Mouse (Mus musculus) small intestine, adult 2 months (tissue): ENCODE data around the gene Tpm3. TPM values are rescaled to one million over a fixed set of nuclear protein-coding genes. Genes with fewer than 3 reads are reported as not detected.

Source experiments
- H3K27ac ChIP-seq: fragments of 200-500 bp; 2 replicates; pipeline ENCODE4 v1.5.1; 2012; ENCODE audit warnings: low read depth, low read length, control low read depth, inconsistent platforms; ENCODE audit not compliant: insufficient read depth
- H3K27me3 ChIP-seq: fragments of 200-500 bp; 2 replicates; pipeline ENCODE4 v1.6.1; 2012; ENCODE audit warnings: mild to moderate bottlenecking, moderate library complexity, low read length, inconsistent platforms; ENCODE audit not compliant: control insufficient read depth, insufficient read depth
- H3K36me3 ChIP-seq: fragments of 200-500 bp; 2 replicates; pipeline ENCODE4 v1.6.1; 2012; ENCODE audit warnings: mild to moderate bottlenecking, low read length, control low read depth, inconsistent platforms; ENCODE audit not compliant: control insufficient read depth, insufficient read depth
- H3K4me1 ChIP-seq: fragments of 200-500 bp; 2 replicates; pipeline ENCODE4 v1.6.1; 2012; ENCODE audit warnings: low read length, inconsistent platforms, mixed read lengths; ENCODE audit not compliant: control insufficient read depth, insufficient read depth, insufficient read length
- H3K4me3 ChIP-seq: fragments of 200-500 bp; 2 replicates; pipeline ENCODE4 v1.5.1; 2012; ENCODE audit warnings: low read depth, mild to moderate bottlenecking, control low read depth, inconsistent platforms, low read length, moderate library complexity
- CTCF ChIP-seq: fragments of 200-500 bp; IDR thresholded peaks from 2 replicates; pipeline ENCODE4 v1.5.1; 2012; ENCODE audit warnings: low read depth, mild to moderate bottlenecking, control low read depth, inconsistent platforms, low read length, moderate library complexity, mixed read lengths; ENCODE audit not compliant: insufficient replicate concordance, insufficient read length; ENCODE audit errors: extremely low read depth
- POLR2A ChIP-seq: fragments of 200-500 bp; IDR thresholded peaks from 2 replicates; pipeline ENCODE4 v1.6.1; 2012; ENCODE audit warnings: low read depth, mild to moderate bottlenecking, control low read depth, inconsistent platforms, low read length, moderate library complexity
- WGBS: fragments of 180-500 bp; shearing (Covaris S2); methylation state at CpG from one replicate; pipeline ENCODE4 v1.1.7; 2018; 5-methylcytosine and 5-hydroxymethylcytosine counted together
- polyA plus RNA-seq: library from polyadenylated mRNA; depleted of rRNA; stranded (reverse); fragments of >200 nt; gene quantifications from 2 replicates; pipeline ENCODE4 v1.2.3, GENCODE M21; 2012

Tpm3 gene
- polyA plus RNA-seq, 1 experiment, result 101 TPM

- Histone ChIP-seq H3K4me3 (no peak overlapping the region), H3K27ac (no peak overlapping the region), H3K27me3 (no peaks in the 10 kb centered on the region), H3K4me1 (no peaks in the 10 kb centered on the region), H3K36me3 (peaks cover 36% of the 10 kb centered on the region)
- WGBS, result 63% methylated on average over 2 of the region's 2 CpGs
- no peak for TF ChIP-seq POLR2A
- TF ChIP-seq CTCF, result no peak
Measured at GRCm38 (mm10) chr3:90062539-90062938, 9.9 kb upstream of the Tpm3 start.

DNA sequence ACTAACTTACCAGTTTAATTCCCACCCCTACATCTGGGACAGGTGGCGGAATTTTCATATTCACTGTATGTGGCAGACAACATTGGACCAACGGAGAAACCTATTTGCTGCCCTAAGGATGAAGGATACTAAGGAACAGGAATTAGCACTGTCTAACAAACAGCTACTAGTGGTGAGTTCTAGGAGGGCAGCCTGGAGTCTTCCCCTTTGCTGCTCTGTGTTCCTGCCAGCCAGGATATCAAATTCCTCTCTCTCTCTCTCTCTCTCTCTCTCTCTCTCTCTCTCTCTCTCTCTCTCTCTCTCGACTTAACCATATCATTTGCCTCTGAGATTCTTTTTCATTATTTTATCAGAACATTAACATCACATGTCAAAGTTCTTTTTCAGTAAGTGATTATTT, 8.1 kb upstream of the Tpm3 start:
- Histone ChIP-seq H3K4me1 (no peaks in the 10 kb centered on the region), H3K27ac (no peak overlapping the region), H3K27me3 (no peaks in the 10 kb centered on the region), H3K4me3 (no peak overlapping the region), H3K36me3 (peaks cover 29% of the 10 kb centered on the region)
- 81% methylated on average over 3 of the region's 3 CpGs for WGBS
- no peak for TF ChIP-seq CTCF
- no peak for TF ChIP-seq POLR2A

DNA sequence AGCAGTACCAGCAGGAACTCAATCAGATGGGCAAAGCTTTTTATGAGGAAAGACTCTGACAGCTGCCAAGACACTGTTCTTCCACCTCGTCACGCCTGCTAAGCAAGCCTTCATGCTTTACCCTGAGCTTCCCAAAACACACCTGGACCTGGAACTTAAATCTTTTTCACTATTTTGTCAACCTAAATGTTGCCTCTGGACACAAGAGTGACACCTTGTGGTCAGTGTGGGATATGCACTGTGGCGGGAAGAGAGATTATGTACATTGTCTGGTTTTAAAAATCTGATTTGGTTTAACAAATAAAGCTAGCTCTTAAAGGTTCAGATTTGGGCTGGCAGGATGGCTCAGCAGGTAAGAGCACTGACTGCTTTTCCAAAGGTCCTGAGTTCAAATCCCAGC, 6.9 kb upstream of the Tpm3 start:
- Histone ChIP-seq H3K27me3 (no peaks in the 10 kb centered on the region), H3K36me3 (peaks cover 22% of the 10 kb centered on the region), H3K27ac (no peak overlapping the region), H3K4me3 (no peak overlapping the region), H3K4me1 (no peaks in the 10 kb centered on the region)
- TF ChIP-seq POLR2A, result no peak
- peak; percentile 52; the same call in 1 of the 2 replicates for TF ChIP-seq CTCF
- 30% methylated on average over 3 of the region's 3 CpGs for WGBS

GRCm38 (mm10) chr3:90067851-90068250, 4.6 kb upstream of the Tpm3 start:
- Histone ChIP-seq H3K36me3 (peaks cover 4% of the 10 kb centered on the region; the same call in 1 of the 2 replicates), H3K27me3 (no peaks in the 10 kb centered on the region), H3K4me3 (no peak overlapping the region), H3K4me1 (no peaks in the 10 kb centered on the region), H3K27ac (no peak overlapping the region)
- WGBS, result 74% methylated on average over 4 of the region's 4 CpGs
- TF ChIP-seq POLR2A, result no peak
- TF ChIP-seq CTCF, result no peak

DNA sequence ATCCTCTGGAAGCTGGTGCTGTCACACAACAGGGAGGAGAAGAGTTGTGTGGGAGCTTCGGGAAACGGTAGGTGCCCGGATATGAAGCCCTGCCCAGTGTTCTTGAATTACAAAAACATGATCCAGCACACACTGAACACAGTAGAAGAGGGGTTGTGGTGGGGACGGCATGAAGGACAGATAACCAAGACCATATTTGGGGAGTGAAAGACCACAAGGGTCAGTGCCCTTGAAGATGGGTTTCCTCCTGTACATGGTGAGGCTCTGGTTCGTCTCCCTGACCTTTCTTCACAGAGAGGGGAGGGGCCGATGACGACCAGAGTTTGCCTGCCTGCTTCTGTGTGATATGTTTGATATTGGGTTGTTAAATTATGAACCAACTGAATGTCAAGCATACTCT, 2.8 kb upstream of the Tpm3 start:
- Histone ChIP-seq H3K4me3 (no peak overlapping the region), H3K4me1 (no peaks in the 10 kb centered on the region), H3K27ac (no peak overlapping the region), H3K36me3 (no peaks in the 10 kb centered on the region), H3K27me3 (no peaks in the 10 kb centered on the region)
- WGBS, result 63% methylated on average over 7 of the region's 7 CpGs
- no peak for TF ChIP-seq POLR2A
- TF ChIP-seq CTCF, result no peak

DNA sequence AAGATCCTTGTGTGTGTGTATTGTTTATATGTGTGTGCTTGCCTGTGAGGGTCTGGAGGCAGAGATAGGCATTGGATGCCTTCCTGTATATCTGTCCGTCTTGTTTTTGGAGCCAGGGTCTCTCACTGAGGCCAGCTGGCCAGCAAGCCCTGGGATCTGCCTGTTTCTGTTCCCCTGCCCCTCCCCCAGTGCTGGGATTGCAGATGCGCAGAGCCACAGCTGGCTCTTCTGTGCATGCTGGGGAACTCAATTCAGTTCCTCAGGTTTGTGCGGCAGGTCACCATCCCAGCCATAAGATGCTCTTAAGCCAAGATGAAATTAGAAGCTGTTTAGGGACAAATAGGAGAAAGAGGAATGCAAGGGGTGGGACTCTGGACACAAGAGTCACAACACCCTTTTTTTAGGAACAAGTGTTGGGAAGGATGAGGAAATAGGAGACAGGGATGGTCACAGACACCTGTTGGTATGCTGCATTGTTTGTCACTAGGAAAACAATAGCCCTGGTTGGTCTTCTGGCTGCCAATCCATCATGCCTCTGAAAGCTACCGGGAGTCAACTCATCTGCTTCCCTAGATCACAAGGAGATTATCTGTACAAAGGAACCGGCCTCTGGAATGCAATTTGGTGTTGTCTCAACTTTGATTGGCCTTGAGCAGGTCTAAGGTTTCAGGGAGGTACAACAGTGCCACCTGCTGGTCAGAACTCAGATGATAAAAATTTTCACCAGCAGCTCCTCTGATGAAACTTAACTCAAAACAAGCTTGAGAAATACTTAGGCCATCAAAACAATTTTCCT, 4.7 kb downstream of the Tpm3 start:
- peaks cover 2% of the 10 kb centered on the region; the same call in 1 of the 2 replicates for H3K4me1 ChIP-seq
- H3K36me3 ChIP-seq, result no peaks in the 10 kb centered on the region
- H3K27ac ChIP-seq, result no peak overlapping the region
- no peaks in the 10 kb centered on the region for H3K27me3 ChIP-seq
- WGBS, result 31% methylated on average over 5 of the region's 5 CpGs
- TF ChIP-seq CTCF (0 out of 2 replicates have a peak, but pooled peaks have one; percentile 16), POLR2A (no peak)
- no peak overlapping the region for H3K4me3 ChIP-seq

GRCm38 (mm10) chr3:90078224-90078623, 5.8 kb downstream of the Tpm3 start:
- Histone ChIP-seq H3K36me3 (no peaks in the 10 kb centered on the region), H3K4me1 (peaks cover 3% of the 10 kb centered on the region; the same call in 1 of the 2 replicates), H3K27me3 (no peaks in the 10 kb centered on the region), H3K4me3 (no peak overlapping the region), H3K27ac (no peak overlapping the region)
- WGBS, result 38% methylated on average over 5 of the region's 5 CpGs
- TF ChIP-seq CTCF (no peak), POLR2A (no peak)
